Mouse (Mus musculus) CH12F3 (cell line): Measurements from ENCODE around the gene Ttc36.
"Not testable (repeated sequence)": the region's sequence is repeated elsewhere in the genome, so short reads cannot be mapped to it uniquely, and the experiment has no call there.

Experiments
- in situ Hi-C: fragments of 300-500 bp; cut with MboI; formaldehyde crosslinking; loops from 2 replicates; pipeline ENCODE4 v1.14.3; 2020; ENCODE audit warnings: low sequenced_read_pairs

Gene Ttc36

GRCm38 (mm10) chr9:44772750-44773651, 29.9 kb downstream of the Ttc36 start:
- in situ Hi-C loops = no loop called here

- in situ Hi-C loops = no loop called here
These were observed 30.5 kb downstream of the Ttc36 start for GRCm38 (mm10) chr9:44772392-44772749.

- in situ Hi-C loops = no loop called here
These were observed 31.5 kb downstream of the Ttc36 start for GRCm38 (mm10) chr9:44771376-44771775.

- in situ Hi-C loops = not testable (repeated sequence)
These were observed 34.9 kb downstream of the Ttc36 start for GRCm38 (mm10) chr9:44768029-44768394.

DNA sequence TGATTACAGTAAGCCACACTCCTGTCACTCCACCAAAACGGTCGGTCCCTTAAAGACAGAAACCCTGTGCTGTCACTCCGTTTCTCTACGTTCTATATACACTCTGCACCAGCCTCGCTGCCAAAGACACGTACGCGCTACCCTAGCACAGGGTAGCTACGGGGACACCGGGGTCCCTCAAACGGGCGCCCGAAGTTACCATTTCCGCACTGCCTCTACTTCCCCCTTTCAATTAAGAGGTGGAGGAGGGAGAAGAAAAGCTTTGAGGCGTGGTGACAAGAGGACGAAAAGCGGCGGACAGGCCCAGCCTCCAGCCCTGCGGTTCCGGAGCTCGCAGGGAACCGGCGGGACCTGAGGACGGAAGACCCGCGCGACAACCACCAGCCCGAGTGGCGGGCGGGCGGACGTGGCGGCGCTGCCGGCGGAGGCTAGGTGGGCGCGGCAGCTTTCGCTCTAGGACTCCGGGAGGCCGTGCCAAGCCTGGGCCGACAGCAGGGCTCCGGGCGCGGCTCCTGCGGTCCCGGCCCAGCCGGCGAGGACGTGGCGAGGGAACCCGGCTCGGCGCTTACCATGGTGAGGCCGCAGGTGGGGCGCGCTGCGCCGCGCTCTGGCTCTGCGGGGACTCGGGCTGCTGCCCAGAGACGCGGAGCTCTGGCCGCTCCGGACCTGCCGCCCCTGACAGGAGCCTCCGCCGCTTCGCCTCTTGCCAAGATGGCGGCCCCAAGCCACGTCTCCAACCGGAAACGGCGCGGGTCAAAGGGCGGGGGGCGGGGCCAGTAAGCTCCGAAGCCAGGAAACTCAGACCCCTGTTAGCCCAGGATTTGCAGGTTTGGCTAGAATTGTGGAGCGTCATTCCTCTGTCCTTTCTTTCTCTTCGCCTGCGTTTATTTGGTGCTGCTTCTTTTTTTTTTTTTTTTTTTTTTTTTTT, 35.5 kb downstream of the Ttc36 start, which contains the start of the genes Arcn1 and Ift46:
Gene Arcn1 (minus strand): TSS at position 745 of the 928 bp plus-strand sequence.
Gene Ift46 (plus strand): TSS at position 808 of the 928 bp plus-strand sequence.
- in situ Hi-C loops = no loop called here

- in situ Hi-C loops = no loop called here
These were observed 42.0 kb downstream of the Ttc36 start for GRCm38 (mm10) chr9:44760873-44761272.
